Mouse (Mus musculus) forebrain, embryonic 12.5 days (tissue): ENCODE results near the gene Aurkaip1. TPM values are rescaled to one million over a fixed set of nuclear protein-coding genes. Genes with fewer than 3 reads are reported as not detected.
"Not testable (repeated sequence)": the region's sequence is repeated elsewhere in the genome, so short reads cannot be mapped to it uniquely, and the experiment has no call there.

Experiments
- ATAC-seq: fragments of 200-750 bp; cut with Nextera tagmentation; 2 replicates; pipeline ENCODE4 v1.8.0; 2017; ENCODE audit warnings: moderate TSS enrichment; ENCODE audit not compliant: low FRiP score
- H3K27ac ChIP-seq: fragments of 300-500 bp; sonication (generic); 2 replicates; pipeline ENCODE4 v1.5.1; 2016; ENCODE audit warnings: mild to moderate bottlenecking
- H3K27me3 ChIP-seq: fragments of 300-500 bp; sonication (generic); 2 replicates; pipeline ENCODE4 v1.6.1; 2016; ENCODE audit warnings: mild to moderate bottlenecking
- H3K36me3 ChIP-seq: fragments of 300-500 bp; sonication (generic); replicated peaks from 2 replicates; pipeline ENCODE4 v1.6.1; 2016; ENCODE audit warnings: mild to moderate bottlenecking
- H3K4me1 ChIP-seq: fragments of 300-500 bp; sonication (generic); 2 replicates; pipeline ENCODE4 v1.6.1; 2016
- H3K4me2 ChIP-seq: fragments of 300-500 bp; sonication (generic); 2 replicates; pipeline ENCODE4 v1.6.1; 2016; ENCODE audit warnings: mild to moderate bottlenecking, moderate library complexity
- H3K4me3 ChIP-seq: fragments of 300-500 bp; sonication (generic); replicated peaks from 2 replicates; pipeline ENCODE4 v1.5.1; 2016; ENCODE audit warnings: mild to moderate bottlenecking
- H3K9ac ChIP-seq: fragments of 300-500 bp; sonication (generic); 2 replicates; pipeline ENCODE4 v1.6.1; 2016; ENCODE audit warnings: mild to moderate bottlenecking
- H3K9me3 ChIP-seq: fragments of 300-500 bp; sonication (generic); 2 replicates; pipeline ENCODE4 v1.6.1; 2016
- WGBS: fragments of 180-500 bp; shearing (Covaris S2); methylation state at CpG from one replicate; pipeline ENCODE4 v1.1.7; 2016; 5-methylcytosine and 5-hydroxymethylcytosine counted together
- polyA plus RNA-seq: library from polyadenylated mRNA; unstranded; fragments of >200 nt; fragmentation: Nextera tagmentation; extraction: Ambion mirVana; gene quantifications from 2 replicates; pipeline ENCODE4 v1.2.1, GENCODE M21; 2016

Gene Aurkaip1
- 131 and 132 TPM in 2 replicates for polyA plus RNA-seq

DNA sequence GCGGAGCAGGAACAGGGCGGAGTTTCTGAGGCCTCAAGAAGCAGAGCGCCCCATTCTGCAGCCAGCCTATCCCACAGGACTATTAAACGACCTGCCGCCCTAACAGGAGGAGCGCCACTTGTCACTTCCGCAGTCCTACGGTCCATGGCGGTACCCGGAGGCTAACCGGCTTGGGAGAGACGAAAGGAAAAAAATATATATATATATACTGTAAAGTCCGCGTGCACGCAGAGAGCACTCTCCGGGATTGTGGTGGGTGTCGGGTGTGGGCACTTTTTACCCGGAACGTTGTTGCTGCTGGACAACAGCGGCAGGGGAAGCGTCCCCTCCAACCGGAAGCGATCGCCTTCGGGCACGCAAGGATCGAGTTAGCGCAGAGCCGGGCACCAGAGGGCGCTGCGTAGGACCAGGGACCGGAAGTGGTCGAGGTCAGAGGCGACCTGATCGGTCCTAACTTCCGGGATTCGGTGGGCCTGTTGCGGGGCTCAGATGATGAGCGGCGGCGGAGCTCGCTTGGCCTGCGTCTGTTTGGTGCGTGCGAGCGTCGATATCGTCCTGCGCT, at the start of gene Aurkaip1:
TSS of gene Aurkaip1 (plus strand) at position 68 of the 562 bp plus-strand sequence.
- H3K4me1 ChIP-seq = peaks cover 24% of the 10 kb centered on the region
- peak within 1 kb of the TSS; percentile 90 for H3K27ac ChIP-seq
- ATAC-seq = peak; percentile 94
- under 1% methylated on average over 49 of the region's 49 CpGs for WGBS
- H3K9ac ChIP-seq = peak within 1 kb of the TSS; percentile 79
- H3K27me3 ChIP-seq = no peaks in the 10 kb centered on the region
- peak within 1 kb of the TSS; percentile 99 for H3K4me2 ChIP-seq
- H3K9me3 ChIP-seq = no peaks in the 10 kb centered on the region
- peaks cover 24% of the 10 kb centered on the region for H3K36me3 ChIP-seq
- H3K4me3 ChIP-seq = peak within 1 kb of the TSS; percentile 79

DNA sequence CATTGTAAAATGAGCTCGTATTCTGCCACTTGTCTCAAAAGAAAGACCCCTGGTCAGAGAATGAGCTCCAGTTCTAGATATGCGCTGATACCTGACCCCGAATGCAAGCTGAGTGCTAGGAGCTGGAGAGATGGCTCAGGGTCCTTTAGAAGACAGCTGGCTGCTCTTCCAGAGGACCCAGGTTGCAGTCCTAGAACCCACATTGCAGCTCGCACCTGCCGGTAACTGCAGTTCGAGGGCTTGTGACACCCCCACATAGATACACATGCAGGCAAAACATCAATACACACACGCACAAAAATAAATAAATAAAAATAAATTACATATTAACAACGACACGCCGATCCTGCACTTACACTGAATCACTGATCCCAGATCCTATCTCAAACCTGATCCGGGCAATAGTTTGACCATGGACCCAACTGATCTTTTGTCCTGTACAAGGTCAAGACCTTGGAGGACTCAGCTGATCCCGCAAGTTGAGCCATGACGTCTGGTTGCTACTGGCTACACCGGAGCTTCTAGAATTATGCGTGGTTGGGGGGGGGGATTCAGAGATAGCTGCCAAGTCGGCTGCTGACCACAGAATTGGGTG, 47.5 kb upstream of the Aurkaip1 start:
- Histone ChIP-seq H3K36me3 (no peaks in the 10 kb centered on the region), H3K4me2 (peak overlapping the region; percentile 72), H3K9ac (peak overlapping the region; percentile 76; the same call in 1 of the 2 replicates), H3K4me1 (peaks cover 17% of the 10 kb centered on the region), H3K9me3 (no peaks in the 10 kb centered on the region), H3K4me3 (peak overlapping the region; percentile 50), H3K27me3 (peaks cover 10% of the 10 kb centered on the region; the same call in 1 of the 2 replicates), H3K27ac (0 out of 2 replicates have a peak overlapping the region, but pooled peaks have one; percentile 13)
- peak; percentile 21 for ATAC-seq
- 47% methylated on average over 16 of the region's 16 CpGs for whole genome bisulfite sequencing

DNA sequence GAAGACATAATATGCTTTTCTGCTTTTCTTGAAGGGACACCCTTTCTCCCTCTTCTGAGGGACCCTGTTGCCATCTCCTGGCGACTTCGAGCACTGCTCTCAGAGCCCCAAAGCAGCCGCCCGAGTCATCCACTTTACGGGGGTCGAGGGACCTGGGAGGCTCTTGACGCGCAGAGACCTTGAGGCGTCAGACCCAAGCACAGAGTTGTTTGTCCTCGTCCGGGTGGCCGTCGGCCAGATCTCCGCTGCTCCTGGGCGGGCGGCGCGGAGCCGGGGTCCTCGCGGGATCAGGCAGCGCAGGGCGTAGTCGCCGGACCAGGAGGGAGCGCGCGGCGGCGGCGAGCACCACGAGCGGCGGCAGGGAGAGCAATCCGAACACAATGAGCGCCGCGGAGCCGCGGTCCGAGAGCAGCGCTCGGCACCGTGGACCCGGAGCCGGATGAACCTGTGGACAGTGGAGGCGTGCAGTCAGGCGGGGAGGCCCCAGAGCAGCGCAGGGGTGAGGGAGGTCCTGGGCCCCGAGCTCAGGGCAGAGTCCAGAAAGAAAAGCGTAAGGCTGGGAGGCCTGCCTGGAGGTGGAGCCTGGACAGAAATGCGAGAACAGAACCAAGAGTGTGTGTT, 46.9 kb upstream of the Aurkaip1 start:
- H3K9ac ChIP-seq = peak overlapping the region; percentile 76
- peak overlapping the region; percentile 50 for H3K4me3 ChIP-seq
- peak; percentile 89 for ATAC-seq
- H3K27me3 ChIP-seq = peaks cover 5% of the 10 kb centered on the region; the same call in 1 of the 2 replicates
- H3K36me3 ChIP-seq = no peaks in the 10 kb centered on the region
- WGBS = under 1% methylated on average over 52 of the region's 52 CpGs
- H3K4me1 ChIP-seq = peaks cover 17% of the 10 kb centered on the region
- peak overlapping the region; percentile 72 for H3K4me2 ChIP-seq
- peak overlapping the region; percentile 75 for H3K27ac ChIP-seq
- no peaks in the 10 kb centered on the region for H3K9me3 ChIP-seq

DNA sequence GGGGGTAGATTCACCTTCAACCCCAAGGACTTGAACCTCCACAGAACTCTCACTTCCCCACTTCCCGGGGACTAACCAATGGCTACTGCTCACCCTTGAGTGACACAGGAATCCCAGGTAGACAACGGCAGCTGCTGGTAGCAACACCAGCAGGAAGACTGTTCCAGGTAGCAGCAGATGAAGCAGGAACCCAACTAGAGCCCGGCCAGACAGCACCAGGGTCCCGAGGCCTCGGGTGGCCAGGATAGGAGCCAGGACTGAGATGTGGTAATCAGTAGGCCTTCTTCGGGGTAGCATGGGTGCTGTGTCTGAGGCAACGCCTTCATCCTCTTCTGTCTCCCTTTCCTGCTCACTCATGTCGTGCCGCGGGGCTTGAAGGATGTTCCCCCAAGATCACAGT, 45.8 kb upstream of the Aurkaip1 start:
- Histone ChIP-seq H3K4me3 (no peak overlapping the region), H3K9ac (no peak overlapping the region), H3K4me2 (no peak overlapping the region), H3K36me3 (no peaks in the 10 kb centered on the region), H3K27me3 (peaks cover 5% of the 10 kb centered on the region; the same call in 1 of the 2 replicates), H3K9me3 (no peaks in the 10 kb centered on the region), H3K4me1 (peaks cover 17% of the 10 kb centered on the region), H3K27ac (no peak overlapping the region)
- no peak for ATAC-seq
- WGBS = 87% methylated on average over 10 of the region's 10 CpGs

DNA sequence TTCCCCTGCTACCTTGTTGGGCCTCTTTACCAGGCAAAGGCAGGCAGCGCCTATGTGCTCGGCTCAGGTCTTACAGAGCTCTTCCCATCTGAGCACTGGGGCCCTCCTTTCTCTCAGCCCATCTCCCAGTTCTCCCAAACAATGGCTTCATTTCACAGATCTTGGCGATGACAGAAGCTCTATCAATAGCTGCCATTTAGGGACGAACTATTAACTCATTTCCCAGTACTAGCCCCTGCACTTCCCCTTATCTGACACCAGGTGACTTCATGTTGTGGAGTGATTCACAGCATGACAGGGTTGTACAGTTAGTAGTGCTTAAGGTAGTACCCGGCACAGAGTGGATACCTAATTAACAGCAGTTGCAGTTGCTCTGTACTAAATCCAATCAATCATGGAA, 45.3 kb upstream of the Aurkaip1 start, which contains the start of gene Tmem88b:
TSS of gene Tmem88b (minus strand) at position 56 of the 400 bp plus-strand sequence.
- Histone ChIP-seq H3K9me3 (no peaks in the 10 kb centered on the region), H3K4me2 (peak within 1 kb of the TSS; percentile 72), H3K27me3 (peaks cover 8% of the 10 kb centered on the region; the same call in 1 of the 2 replicates), H3K4me1 (peaks cover 17% of the 10 kb centered on the region), H3K9ac (no peak within 1 kb of the TSS), H3K4me3 (peak within 1 kb of the TSS; percentile 50), H3K36me3 (no peaks in the 10 kb centered on the region), H3K27ac (no peak within 1 kb of the TSS)
- 61% methylated on average over 5 of the region's 5 CpGs for WGBS
- ATAC-seq = no peak

DNA sequence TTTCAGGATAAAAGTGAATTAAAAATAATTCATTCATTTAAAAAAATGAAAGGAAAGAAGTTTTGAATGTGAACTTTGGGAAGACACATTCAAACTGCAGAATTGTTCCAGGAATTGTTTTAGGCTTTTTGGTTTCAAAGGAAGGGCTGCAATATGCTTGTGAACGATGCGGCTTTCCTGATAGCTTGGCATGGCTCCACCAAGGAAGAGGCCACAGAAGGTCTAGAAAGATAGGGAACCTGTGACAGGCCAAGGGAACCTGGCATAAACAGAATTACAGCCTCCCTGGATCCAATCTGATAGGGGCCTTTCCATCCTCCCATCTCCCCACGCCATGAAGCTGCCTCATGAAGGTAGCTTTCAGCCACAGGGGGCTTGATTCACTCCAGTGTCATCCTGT, 42.8 kb upstream of the Aurkaip1 start:
- H3K27ac ChIP-seq = no peak overlapping the region
- 77% methylated on average over 3 of the region's 3 CpGs for WGBS
- no peak for ATAC-seq

DNA sequence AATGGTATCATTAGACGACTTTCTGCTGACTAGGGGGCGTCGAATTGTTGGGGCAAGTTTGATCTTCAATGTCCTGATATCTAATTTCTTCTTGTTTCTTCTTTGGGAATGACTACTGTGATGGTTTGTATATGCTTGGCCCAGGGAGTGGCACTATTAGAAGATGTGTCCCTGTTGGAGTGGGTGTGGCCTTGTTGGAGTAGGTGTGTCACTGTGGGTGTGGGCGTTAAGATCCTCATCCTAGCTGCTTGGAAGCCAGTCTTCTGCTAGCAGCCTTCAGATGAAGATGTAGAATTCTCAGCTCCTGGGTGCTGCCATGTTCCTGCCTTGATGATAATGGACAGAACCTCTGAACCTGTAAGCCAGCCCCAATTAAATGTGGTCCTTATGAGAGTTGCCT, 42.2 kb upstream of the Aurkaip1 start:
- H3K4me2 ChIP-seq = not testable (repeated sequence)
- peaks cover 16% of the 10 kb centered on the region for H3K27me3 ChIP-seq
- 84% methylated on average over 4 of the region's 4 CpGs for WGBS

More for the DNA sequence above, 42.8 kb upstream of the Aurkaip1 start:
- no peak overlapping the region for H3K4me3 ChIP-seq
- H3K36me3 ChIP-seq = no peaks in the 10 kb centered on the region
- H3K27me3 ChIP-seq = peaks cover 16% of the 10 kb centered on the region
- H3K4me1 ChIP-seq = peaks cover 17% of the 10 kb centered on the region
- no peak overlapping the region for H3K4me2 ChIP-seq
- no peaks in the 10 kb centered on the region for H3K9me3 ChIP-seq
- H3K9ac ChIP-seq = no peak overlapping the region

DNA sequence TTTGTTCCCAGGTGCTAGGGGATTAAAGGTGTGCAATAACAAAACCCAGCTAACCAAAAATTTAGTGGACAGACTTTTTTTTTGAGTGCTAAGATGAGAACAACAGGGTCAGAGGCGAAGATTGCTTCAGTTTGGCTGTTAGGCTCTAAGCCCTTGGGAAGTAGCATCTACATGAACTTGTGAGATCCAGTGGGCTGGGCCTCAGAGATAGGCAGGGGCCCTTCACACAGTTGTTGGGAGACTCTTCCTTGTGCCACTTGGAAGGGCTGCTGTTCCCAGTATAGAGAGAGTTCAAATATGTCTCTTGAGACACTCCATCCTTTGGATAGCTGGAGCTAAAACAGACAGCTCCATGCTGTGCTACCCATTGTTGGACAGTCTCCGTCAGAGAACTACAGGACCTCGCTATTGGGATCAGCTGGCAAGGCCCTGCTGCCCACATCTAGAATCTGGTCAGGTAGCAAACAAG, 41.0 kb upstream of the Aurkaip1 start, which contains the start of gene Ankrd65:
TSS of gene Ankrd65 (plus strand) at position 419 of the 469 bp plus-strand sequence.
- 90% methylated on average over 3 of the region's 3 CpGs for WGBS
- Histone ChIP-seq H3K4me1 (0 out of 2 replicates have a peak, but pooled peaks cover 5% of the 10 kb centered on the region), H3K9ac (no peak within 1 kb of the TSS), H3K4me2 (no peak within 1 kb of the TSS), H3K27ac (no peak within 1 kb of the TSS), H3K4me3 (no peak within 1 kb of the TSS), H3K9me3 (no peaks in the 10 kb centered on the region), H3K36me3 (no peaks in the 10 kb centered on the region), H3K27me3 (peaks cover 16% of the 10 kb centered on the region)
- no peak for ATAC-seq

More for the DNA sequence above, 42.2 kb upstream of the Aurkaip1 start:
- H3K9me3 ChIP-seq, H3K36me3 ChIP-seq, H3K4me3 ChIP-seq, H3K27ac ChIP-seq, ATAC-seq, H3K9ac ChIP-seq: not testable (repeated sequence)
- H3K4me1 ChIP-seq = peaks cover 12% of the 10 kb centered on the region

DNA sequence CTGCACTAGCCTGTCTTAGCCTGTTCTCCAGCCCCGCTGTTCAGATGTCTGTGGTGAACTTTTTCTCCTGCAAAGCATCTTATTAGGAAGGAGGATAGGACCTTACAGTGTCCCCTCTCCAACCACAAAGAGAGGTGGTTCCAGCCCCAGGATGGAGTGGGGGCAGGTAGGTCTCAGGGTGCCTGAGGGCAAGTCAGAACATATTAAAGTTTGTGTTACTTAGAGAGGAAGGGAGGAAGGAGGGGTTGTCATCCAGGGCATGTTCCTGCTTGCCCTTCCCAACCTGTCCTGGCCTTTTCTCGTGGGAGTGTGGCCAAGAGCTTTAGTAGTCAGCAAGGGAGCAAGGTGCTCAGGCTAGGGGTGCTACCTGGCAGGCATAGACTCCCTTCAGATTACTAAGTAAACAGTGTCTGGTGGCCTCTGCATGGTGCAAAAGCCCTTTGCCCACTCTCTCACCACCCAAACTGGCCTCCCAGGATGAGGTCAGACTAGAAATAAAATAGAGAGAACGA, 40.4 kb upstream of the Aurkaip1 start:
- no peak overlapping the region for H3K9ac ChIP-seq
- H3K27ac ChIP-seq = no peak overlapping the region
- H3K9me3 ChIP-seq = no peaks in the 10 kb centered on the region
- H3K4me3 ChIP-seq = no peak overlapping the region
- no peak overlapping the region for H3K4me2 ChIP-seq
- no peaks in the 10 kb centered on the region for H3K4me1 ChIP-seq
- 70% methylated on average over 3 of the region's 3 CpGs for WGBS
- H3K36me3 ChIP-seq = no peaks in the 10 kb centered on the region
- peaks cover 16% of the 10 kb centered on the region for H3K27me3 ChIP-seq
- no peak for ATAC-seq

DNA sequence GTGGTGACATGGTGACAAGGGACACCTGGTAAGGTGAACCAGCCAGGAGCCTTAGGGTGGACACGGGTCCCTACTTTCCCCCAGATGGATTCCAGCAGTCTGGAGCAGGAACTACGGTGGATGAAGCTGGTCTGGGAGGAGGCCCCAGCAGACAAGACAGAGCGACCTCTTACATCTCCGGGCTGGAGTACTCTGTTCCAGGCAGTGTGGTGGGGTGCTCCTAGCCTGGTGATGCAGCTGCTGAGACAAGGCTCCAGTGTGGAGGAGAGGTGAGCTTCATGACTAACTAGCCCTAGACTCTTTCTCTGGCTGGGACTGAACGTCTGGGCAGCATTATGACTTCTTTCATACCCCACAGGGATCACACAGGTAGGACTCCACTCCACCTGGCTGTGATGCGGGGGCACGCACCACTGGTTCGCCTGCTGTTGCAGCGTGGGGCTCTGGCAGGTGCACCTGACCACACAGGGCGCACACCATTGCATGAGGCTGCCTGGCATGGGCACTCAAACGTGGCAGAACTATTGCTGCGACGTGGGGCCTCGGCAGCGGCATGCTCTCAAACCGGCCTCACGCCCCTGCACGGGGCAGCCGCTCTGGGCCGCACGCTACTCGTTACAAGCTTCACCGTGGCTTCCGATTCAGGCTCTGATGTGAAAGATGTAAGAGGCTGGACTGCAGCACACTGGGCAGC, 39.7 kb upstream of the Aurkaip1 start:
- Histone ChIP-seq H3K9me3 (no peaks in the 10 kb centered on the region), H3K4me2 (no peak overlapping the region), H3K4me3 (no peak overlapping the region), H3K27ac (no peak overlapping the region), H3K27me3 (peaks cover 18% of the 10 kb centered on the region), H3K4me1 (no peaks in the 10 kb centered on the region), H3K9ac (no peak overlapping the region), H3K36me3 (no peaks in the 10 kb centered on the region)
- WGBS = 80% methylated on average over 24 of the region's 24 CpGs
- no peak for ATAC-seq

DNA sequence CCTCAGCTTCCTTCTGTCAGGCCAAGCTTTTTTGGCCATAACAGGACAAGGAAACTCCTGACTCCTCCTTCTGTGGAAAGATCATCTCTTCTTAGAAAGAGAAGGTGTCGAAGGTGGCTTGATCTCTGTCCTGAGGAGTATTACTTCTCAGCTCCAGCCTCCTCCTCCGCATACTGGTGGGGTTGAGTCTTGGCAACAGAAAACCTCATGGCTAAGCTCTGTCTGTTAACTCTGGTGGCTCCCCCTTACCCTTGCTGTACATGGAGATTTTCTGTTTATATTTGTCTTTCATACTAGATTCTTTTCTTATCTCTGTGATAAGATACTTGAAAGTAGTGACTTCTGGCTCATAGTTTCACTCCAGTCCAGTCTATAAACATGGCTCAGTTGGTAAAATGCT, 37.3 kb upstream of the Aurkaip1 start:
- Histone ChIP-seq H3K36me3 (no peaks in the 10 kb centered on the region), H3K4me3 (no peak overlapping the region), H3K27ac (no peak overlapping the region), H3K4me2 (no peak overlapping the region), H3K9me3 (no peaks in the 10 kb centered on the region), H3K9ac (no peak overlapping the region), H3K27me3 (peaks cover 18% of the 10 kb centered on the region), H3K4me1 (no peaks in the 10 kb centered on the region)
- no peak for ATAC-seq
- WGBS = 80% methylated on average over 2 of the region's 2 CpGs

DNA sequence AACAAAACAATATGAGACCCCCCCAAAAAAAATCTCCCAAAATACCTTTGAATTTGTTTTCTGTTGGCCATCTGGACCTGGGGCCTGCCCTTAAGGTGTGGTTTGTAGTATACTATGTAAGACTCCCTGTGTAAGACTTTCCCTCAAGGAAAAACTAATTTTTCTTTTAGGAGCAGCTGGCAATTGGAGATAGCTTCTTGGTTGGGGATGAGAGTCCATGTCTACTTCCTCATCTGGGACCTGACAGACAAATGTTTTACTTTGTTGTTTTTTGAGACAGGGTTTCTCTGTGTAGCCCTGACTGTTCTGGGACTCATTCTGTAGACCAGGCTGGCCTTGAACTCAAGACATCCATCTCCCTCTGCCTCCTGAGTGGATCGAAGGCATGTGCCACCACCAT, 29.0 kb upstream of the Aurkaip1 start:
- Histone ChIP-seq H3K4me3 (no peak overlapping the region), H3K36me3 (peaks cover 19% of the 10 kb centered on the region; the same call in 1 of the 2 replicates), H3K9me3 (no peaks in the 10 kb centered on the region), H3K4me2 (no peak overlapping the region), H3K27me3 (peaks cover 5% of the 10 kb centered on the region; the same call in 1 of the 2 replicates), H3K9ac (no peak overlapping the region), H3K4me1 (peaks cover 19% of the 10 kb centered on the region), H3K27ac (no peak overlapping the region)
- WGBS = 100% methylated on average over 1 of the region's 1 CpGs
- no peak for ATAC-seq
